Mouse (Mus musculus): Measurements from ENCODE around the gene Tsga10.

DNA sequence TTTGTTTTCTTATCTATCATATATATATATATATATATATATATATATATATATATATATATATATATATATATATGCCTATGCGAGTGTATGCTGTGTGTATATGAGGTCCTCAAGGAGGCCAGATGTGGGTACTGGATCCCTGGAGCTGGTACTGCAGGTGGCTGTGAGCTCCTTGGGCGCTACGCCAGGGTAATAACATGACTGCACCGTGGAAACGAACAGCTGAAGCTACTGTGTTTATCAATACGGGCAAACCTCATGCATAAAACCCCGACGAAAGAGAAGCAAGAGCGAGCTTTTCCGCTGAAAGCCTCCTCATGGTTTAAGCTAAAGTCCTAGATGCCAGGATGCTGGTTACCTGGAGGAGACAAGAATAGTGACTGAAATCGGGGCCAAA lies 124.1 kb downstream of the Tsga10 start:
- TF ChIP-seq CTCF (IDR thresholded peaks at IDR 0.05; ENCODE audit: extremely low read depth, insufficient read length, insufficient replicate concordance, low read depth, low read length) (no peak), POLR2A (IDR thresholded peaks at IDR 0.05; ENCODE audit: low read depth, low read length) (no peak)
